Mouse (Mus musculus) G1E (cell line): ENCODE data around the gene Galntl6.

Source experiments
- CTCF ChIP-seq: IDR thresholded peaks from 2 replicates; pipeline ENCODE4 v1.5.1; 2012; ENCODE audit warnings: low read depth, low read length, inconsistent platforms, mixed read lengths
- GATA1 ChIP-seq: IDR thresholded peaks from 2 replicates; pipeline ENCODE4 v1.6.1; 2012; ENCODE audit warnings: borderline replicate concordance, low read length, inconsistent platforms, mixed read lengths
- POLR2AphosphoS5 ChIP-seq: IDR thresholded peaks from 2 replicates; pipeline ENCODE4 v1.6.1; 2012; ENCODE audit warnings: low read depth, low read length, inconsistent platforms; ENCODE audit not compliant: insufficient replicate concordance

- TF ChIP-seq CTCF (no peak), GATA1 (no peak), POLR2AphosphoS5 (no peak)
Observed at GRCm38 (mm10) chr8:57741983-57742382, 1170.5 kb downstream of the Galntl6 start.
